17 mouse cellular contexts compared by ENCODE assay signal in the genomic region with DNA sequence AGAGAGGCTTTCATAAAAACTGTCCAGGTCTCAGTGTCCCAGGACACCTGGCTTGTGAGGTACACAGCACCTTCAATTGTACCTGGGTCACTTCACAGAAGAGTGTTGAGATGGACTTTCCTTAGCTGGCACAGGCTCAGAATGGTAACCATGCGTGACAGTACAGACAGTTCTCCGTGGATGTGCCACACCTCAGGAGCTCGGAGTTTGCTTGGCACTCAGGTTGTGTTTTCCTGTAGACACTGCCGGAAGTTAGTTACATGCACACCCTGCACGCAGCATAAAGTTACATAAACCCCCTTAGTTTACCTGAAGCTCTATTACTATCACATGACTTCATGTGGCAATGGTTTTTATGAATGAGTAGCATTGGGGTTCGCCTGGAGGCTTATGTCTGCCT. TPM values are rescaled to one million over a fixed set of nuclear protein-coding genes. Genes with fewer than 3 reads are reported as not detected.
A peak's percentile ranks its signal among the peaks of the same experiment; 100 is the strongest.
DNase-seq lines count a peak whose midpoint lies in the region; ATAC-seq and TF ChIP-seq lines count a peak whose summit lies in the region.
"Had no signal": no experiment of that assay in that cellular context is flagged by ENCODE, and none has a peak within 500 bp of the region (broad histone marks: within the 10 kb centered on the region; RNA-seq: fewer than 3 reads in every experiment).

No protein-coding gene starts in this region.

- H3K4me1 ChIP-seq in liver, adult 2 months (ENCODE audit: control insufficient read depth, insufficient read depth, low read length): peaks cover 30% of the 10 kb centered on the region
- peaks cover 44% of the 10 kb centered on the region for H3K4me1 ChIP-seq in liver, embryonic 11.5 days (replicated peaks; ENCODE audit: control insufficient read depth, insufficient read depth, low read length)
- peaks cover 70% of the 10 kb centered on the region for H3K4me1 ChIP-seq in bone marrow macrophage, adult 2 months (ENCODE audit: control insufficient read depth, insufficient read depth, low read length)
- H3K4me1 ChIP-seq in olfactory bulb, adult 2 months (ENCODE audit: control insufficient read depth, insufficient read depth, low read length): peaks cover 59% of the 10 kb centered on the region

- no peak overlapping the region for H3K4me2 ChIP-seq in liver, embryonic 11.5 days
- H3K4me2 ChIP-seq: heart, embryonic 13.5 days; liver, embryonic 13.5 days; neural tube, embryonic 13.5 days had no signal

- DNase-seq in liver, adult 2 months (ENCODE audit: extremely low read depth, low read depth, low spot score): peak; percentile 53
- DNase-seq in liver, embryonic 11.5 days (ENCODE audit: low spot score): no peak
- DNase-seq in kidney, adult 9 months: peak; percentile 97
- DNase-seq in layer of hippocampus, adult 18-20 months (ENCODE audit: low spot score in 2 of 2): no peak
- no peak for DNase-seq in adrenal gland, postnatal 36 days
- DNase-seq: cerebellum, adult 11-12 months; forebrain, postnatal 0 days; gastrocnemius, postnatal 36 days; liver, embryonic 13.5 days; lung, postnatal 4 days; retina, postnatal 1 day had no signal

- no peaks in the 10 kb centered on the region for H3K9me3 ChIP-seq in liver, embryonic 11.5 days (ENCODE audit: control insufficient read depth, low read length)
- H3K9me3 ChIP-seq: heart, embryonic 13.5 days; hindbrain, embryonic 10.5 days; liver, embryonic 13.5 days; neural tube, embryonic 13.5 days had no signal

- peaks cover 29% of the 10 kb centered on the region for H3K79me2 ChIP-seq in liver, adult 2 months (ENCODE audit: control insufficient read depth, insufficient read depth, low read length)

- ATAC-seq in liver, embryonic 11.5 days (replicated peaks; ENCODE audit: low FRiP score): no peak
- ATAC-seq: forebrain, postnatal 0 days; midbrain, embryonic 16.5 days had no signal

- H3K9ac ChIP-seq in liver, adult 2 months (ENCODE audit: low read depth, low read length): no peak overlapping the region
- no peak overlapping the region for H3K9ac ChIP-seq in liver, embryonic 11.5 days (ENCODE audit: low read depth, low read length)
- H3K9ac ChIP-seq: forebrain, postnatal 0 days; heart, embryonic 13.5 days; liver, embryonic 13.5 days had no signal

- 41% methylated on average over 6 of the region's 6 CpGs for WGBS in liver, adult 2 months
- 84% methylated on average over 6 of the region's 6 CpGs for WGBS in liver, embryonic 11.5 days
- 72% methylated on average over 6 of the region's 6 CpGs for WGBS in olfactory bulb, adult 2 months

- no peak for TF ChIP-seq POLR2A in liver, adult 2 months (IDR thresholded peaks at IDR 0.05; ENCODE audit: extremely low read depth, insufficient read depth, low read length)
- no peak for TF ChIP-seq POLR2A in bone marrow macrophage, adult 2 months (IDR thresholded peaks at IDR 0.05; ENCODE audit: borderline replicate concordance, low read depth, low read length)
- no peak for TF ChIP-seq POLR2A in olfactory bulb, adult 2 months (IDR thresholded peaks at IDR 0.05; ENCODE audit: insufficient read depth, low read depth, low read length)

- no peak for TF ChIP-seq CTCF in liver, adult 2 months (IDR thresholded peaks at IDR 0.05; ENCODE audit: low read depth, low read length)
- TF ChIP-seq CTCF in bone marrow macrophage, adult 2 months (IDR thresholded peaks at IDR 0.05; ENCODE audit: low read depth, low read length): no peak
- TF ChIP-seq CTCF in olfactory bulb, adult 2 months (IDR thresholded peaks at IDR 0.05; ENCODE audit: insufficient read depth, low read depth, low read length): no peak

- no peaks in the 10 kb centered on the region for H3K27me3 ChIP-seq in liver, adult 2 months (ENCODE audit: control insufficient read depth, insufficient read depth, low read length)
- H3K27me3 ChIP-seq in liver, embryonic 11.5 days (replicated peaks; ENCODE audit: control insufficient read depth, insufficient read depth, low read length): no peaks in the 10 kb centered on the region
- H3K27me3 ChIP-seq: heart, embryonic 13.5 days; liver, embryonic 13.5 days; neural tube, embryonic 13.5 days had no signal

- no peak overlapping the region for H3K4me3 ChIP-seq in liver, adult 2 months (ENCODE audit: insufficient read depth, low read depth, low read length)
- no peak overlapping the region for H3K4me3 ChIP-seq in liver, embryonic 11.5 days (ENCODE audit: low read depth, low read length)
- H3K4me3 ChIP-seq in bone marrow macrophage, adult 2 months (ENCODE audit: insufficient read depth, low read length): no peak overlapping the region
- H3K4me3 ChIP-seq in olfactory bulb, adult 2 months (ENCODE audit: insufficient read depth, low read depth, low read length): no peak overlapping the region
- H3K4me3 ChIP-seq: heart, embryonic 13.5 days; hindbrain, embryonic 10.5 days; liver, embryonic 13.5 days; neural tube, embryonic 13.5 days had no signal

- H3K27ac ChIP-seq in liver, adult 2 months (replicated peaks; ENCODE audit: insufficient read depth, low read depth, low read length): no peak overlapping the region
- no peak overlapping the region for H3K27ac ChIP-seq in liver, embryonic 11.5 days (ENCODE audit: low read depth, low read length)
- peak overlapping the region; percentile 89 for H3K27ac ChIP-seq in bone marrow macrophage, adult 2 months (ENCODE audit: insufficient read depth, low read depth, low read length)
- 0 out of 2 replicates have a peak overlapping the region, but pooled peaks have one; percentile 0 for H3K27ac ChIP-seq in olfactory bulb, adult 2 months (ENCODE audit: insufficient read depth, low read depth, low read length)
- H3K27ac ChIP-seq: hindbrain, embryonic 10.5 days; liver, embryonic 13.5 days; neural tube, embryonic 13.5 days had no signal

- no peaks in the 10 kb centered on the region for H3K36me3 ChIP-seq in liver, adult 2 months (ENCODE audit: control insufficient read depth, insufficient read depth, low read length)
- H3K36me3 ChIP-seq in liver, embryonic 11.5 days (ENCODE audit: control insufficient read depth, insufficient read depth, low read length): no peaks in the 10 kb centered on the region
- H3K36me3 ChIP-seq: liver, embryonic 13.5 days; neural tube, embryonic 13.5 days had no signal

RNA-seq across cellular contexts. Expression of a gene that starts 18.8 kb away (rescaled TPM):
- total RNA-seq in liver, adult 2 months (2014; rRNA removed): 6.5 and 7.9 TPM in 2 replicates
- polyA plus RNA-seq in liver, adult 2 months (2012; rRNA removed): 17.3 and 20.2 TPM in 2 replicates
- 50.7 and 53.6 TPM in 2 replicates for polyA plus RNA-seq in liver, embryonic 11.5 days (2014; fragmentation: Nextera tagmentation; extraction: Ambion mirVana)
- 84.4 and 94.5 TPM in 2 replicates for polyA plus RNA-seq in bone marrow macrophage, adult 2 months (2012; ENCODE audit: insufficient read depth, insufficient read length, missing spikeins)
- not detected in 2 replicates for polyA plus RNA-seq in olfactory bulb, adult 2 months (2012; ENCODE audit: insufficient read depth, insufficient read length, low replicate concordance, missing spikeins)
- total RNA-seq in layer of hippocampus, adult 18-20 months (2021): 10 to 100 TPM; 64.8 to 68.8 TPM
- total RNA-seq in adrenal gland, postnatal 36 days (2021): 10 to 100 TPM; 57.2 to 65.2 TPM

RNA-seq across cellular contexts. Expression of a gene that starts 59.7 kb away (rescaled TPM):
- 0.92 and 0.94 TPM in 2 replicates for total RNA-seq in liver, adult 2 months (2014; rRNA removed)
- 1.4 and 1.9 TPM in 2 replicates for polyA plus RNA-seq in liver, adult 2 months (2012; rRNA removed)
- polyA plus RNA-seq in liver, embryonic 11.5 days (2014; fragmentation: Nextera tagmentation; extraction: Ambion mirVana): 3.1 and 3.6 TPM in 2 replicates
- polyA plus RNA-seq in bone marrow macrophage, adult 2 months (2012; ENCODE audit: insufficient read depth, insufficient read length, missing spikeins): not detected in 2 replicates
- polyA plus RNA-seq in olfactory bulb, adult 2 months (2012; ENCODE audit: insufficient read depth, insufficient read length, low replicate concordance, missing spikeins): not detected in 2 replicates
- total RNA-seq in layer of hippocampus, adult 18-20 months (2021): under 1 TPM in 1 of 2 experiments, not detected in 1; 0.52 TPM
- total RNA-seq in adrenal gland, postnatal 36 days (2021): 1 to 10 TPM; 2.1 TPM

Comparison
In these comparisons a context has a peak if more than half of its experiments do, and no peak if none do; other contexts are left out.
1. DNase-seq: peak in liver, adult 2 months (single experiment) and kidney, adult 9 months (single experiment); none in liver, embryonic 11.5 days (single experiment), layer of hippocampus, adult 18-20 months (0 of 2) and adrenal gland, postnatal 36 days (0 of 2).
2. H3K27ac ChIP-seq: peak in bone marrow macrophage, adult 2 months (single experiment) and olfactory bulb, adult 2 months (single experiment); none in liver, adult 2 months (single experiment) and liver, embryonic 11.5 days (single experiment).